Mouse (Mus musculus): ENCODE results near the gene Zbtb6. TPM values are rescaled to one million over a fixed set of nuclear protein-coding genes. Genes with fewer than 3 reads are reported as not detected.

Gene Zbtb6
- polyA plus RNA-seq, 1 experiment from 2014 or later, result 2.4 TPM

- H3K36me3 ChIP-seq, result peaks cover 27% of the 10 kb centered on the region
- H3K27me3 ChIP-seq, result no peaks in the 10 kb centered on the region
- no peaks in the 10 kb centered on the region for H3K9me3 ChIP-seq (replicated peaks)
- H3K4me1 ChIP-seq (replicated peaks), result peaks cover 27% of the 10 kb centered on the region
- H3K4me2 ChIP-seq, result peak overlapping the region; percentile 77
- DNase-seq, result no peak
- peak overlapping the region; percentile 97 for H3K27ac ChIP-seq
- no peak for ATAC-seq (ENCODE audit: low read depth)
- WGBS (ENCODE audit: insufficient replicate concordance), result 28% methylated on average over 7 of the region's 7 CpGs
- peak overlapping the region; percentile 80 for H3K4me3 ChIP-seq (replicated peaks)
- H3K9ac ChIP-seq, result peak overlapping the region; percentile 84
These were observed 11.4 kb downstream of the Zbtb6 start for GRCm38 (mm10) chr2:37431609-37432008.

- WGBS (ENCODE audit: insufficient replicate concordance), result under 1% methylated on average over 38 of the region's 38 CpGs
- ATAC-seq (ENCODE audit: low read depth), result peak; percentile 96
These were observed 12.1 kb downstream of the Zbtb6 start for GRCm38 (mm10) chr2:37430593-37431464.

GRCm38 (mm10) chr2:37423671-37424070 lies 19.3 kb downstream of the Zbtb6 start:
- Histone ChIP-seq H3K27me3 (no peaks in the 10 kb centered on the region), H3K4me2 (peak overlapping the region; percentile 24), H3K36me3 (peaks cover 9% of the 10 kb centered on the region), H3K9ac (no peak overlapping the region), H3K4me1 (replicated peaks) (peaks cover 32% of the 10 kb centered on the region), H3K4me3 (replicated peaks) (no peak overlapping the region), H3K27ac (no peak overlapping the region), H3K9me3 (replicated peaks) (no peaks in the 10 kb centered on the region)
- DNase-seq, result no peak
- ATAC-seq (ENCODE audit: low read depth), result no peak
- WGBS (ENCODE audit: insufficient replicate concordance), result 39% methylated on average over 3 of the region's 3 CpGs

More at GRCm38 (mm10) chr2:37430593-37431464, 12.1 kb downstream of the Zbtb6 start:
- Histone ChIP-seq H3K9ac (peak overlapping the region; percentile 84), H3K4me2 (peak overlapping the region; percentile 77), H3K4me1 (replicated peaks) (peaks cover 27% of the 10 kb centered on the region), H3K4me3 (replicated peaks) (peak overlapping the region; percentile 80), H3K36me3 (peaks cover 19% of the 10 kb centered on the region), H3K9me3 (replicated peaks) (no peaks in the 10 kb centered on the region), H3K27ac (peak overlapping the region; percentile 97), H3K27me3 (no peaks in the 10 kb centered on the region)
- peak; percentile 77 for DNase-seq

GRCm38 (mm10) chr2:37422306-37423304 lies 20.4 kb downstream of the Zbtb6 start, which contains the start of gene Rc3h2:
Gene Rc3h2 (minus strand): TSS chr2:37422903.
- H3K27me3 ChIP-seq, result no peaks in the 10 kb centered on the region
- ATAC-seq (ENCODE audit: low read depth) (peak; percentile 94), DNase-seq (peak; percentile 94)
- peak within 1 kb of the TSS; percentile 96 for H3K9ac ChIP-seq
- H3K9me3 ChIP-seq (replicated peaks), result no peaks in the 10 kb centered on the region
- H3K4me3 ChIP-seq (replicated peaks), result peak within 1 kb of the TSS; percentile 92
- under 1% methylated on average over 72 of the region's 75 CpGs for WGBS (ENCODE audit: insufficient replicate concordance)
- peaks cover 3% of the 10 kb centered on the region for H3K36me3 ChIP-seq
- H3K4me2 ChIP-seq, result peak within 1 kb of the TSS; percentile 89
- H3K4me1 ChIP-seq (replicated peaks), result peaks cover 30% of the 10 kb centered on the region
- peak within 1 kb of the TSS; percentile 95 for H3K27ac ChIP-seq

GRCm38 (mm10) chr2:37421903-37422302 lies 21.1 kb downstream of the Zbtb6 start:
- H3K27me3 ChIP-seq, result no peaks in the 10 kb centered on the region
- peak overlapping the region; percentile 95 for H3K27ac ChIP-seq
- H3K4me1 ChIP-seq (replicated peaks), result peaks cover 30% of the 10 kb centered on the region
- H3K36me3 ChIP-seq, result peaks cover 3% of the 10 kb centered on the region; the same call in 1 of the 2 replicates
- H3K4me2 ChIP-seq, result peak overlapping the region; percentile 89
- peak overlapping the region; percentile 96 for H3K9ac ChIP-seq
- ATAC-seq (ENCODE audit: low read depth), result no peak
- WGBS (ENCODE audit: insufficient replicate concordance), result 10% methylated on average over 3 of the region's 3 CpGs
- H3K9me3 ChIP-seq (replicated peaks), result no peaks in the 10 kb centered on the region
- no peak for DNase-seq
- H3K4me3 ChIP-seq (replicated peaks), result peak overlapping the region; percentile 92

GRCm38 (mm10) chr2:37395539-37395938 lies 47.4 kb downstream of the Zbtb6 start:
- H3K4me2 ChIP-seq, result no peak overlapping the region
- 66% methylated on average over 1 of the region's 1 CpGs for WGBS (ENCODE audit: insufficient replicate concordance)
- no peak overlapping the region for H3K9ac ChIP-seq
- H3K4me3 ChIP-seq (replicated peaks), result no peak overlapping the region
- DNase-seq (no peak), ATAC-seq (ENCODE audit: low read depth) (no peak)
- peaks cover 35% of the 10 kb centered on the region for H3K36me3 ChIP-seq
- H3K27ac ChIP-seq, result no peak overlapping the region
- H3K9me3 ChIP-seq (replicated peaks), result no peaks in the 10 kb centered on the region
- no peaks in the 10 kb centered on the region for H3K4me1 ChIP-seq (replicated peaks)
- no peaks in the 10 kb centered on the region for H3K27me3 ChIP-seq

- no peak for DNase-seq
- 88% methylated on average over 9 of the region's 9 CpGs for WGBS (ENCODE audit: insufficient replicate concordance)
- Histone ChIP-seq H3K9ac (no peak overlapping the region), H3K36me3 (peaks cover 42% of the 10 kb centered on the region), H3K4me1 (replicated peaks) (no peaks in the 10 kb centered on the region), H3K4me2 (no peak overlapping the region), H3K27me3 (no peaks in the 10 kb centered on the region), H3K9me3 (replicated peaks) (no peaks in the 10 kb centered on the region), H3K27ac (no peak overlapping the region), H3K4me3 (replicated peaks) (no peak overlapping the region)
- ATAC-seq (ENCODE audit: low read depth), result no peak
These were observed 60.0 kb downstream of the Zbtb6 start for GRCm38 (mm10) chr2:37382921-37383320.

GRCm38 (mm10) chr2:37380189-37380588 lies 62.8 kb downstream of the Zbtb6 start:
- peaks cover 53% of the 10 kb centered on the region for H3K36me3 ChIP-seq
- no peak overlapping the region for H3K27ac ChIP-seq
- ATAC-seq (ENCODE audit: low read depth) (0 out of 2 replicates have a peak, but pooled peaks have one; percentile 39), DNase-seq (peak; percentile 32)
- no peak overlapping the region for H3K9ac ChIP-seq
- 0 out of 2 replicates have a peak, but pooled peaks cover 5% of the 10 kb centered on the region for H3K4me1 ChIP-seq (replicated peaks)
- H3K9me3 ChIP-seq (replicated peaks), result no peaks in the 10 kb centered on the region
- no peak overlapping the region for H3K4me2 ChIP-seq
- 61% methylated on average over 2 of the region's 2 CpGs for WGBS (ENCODE audit: insufficient replicate concordance)
- H3K4me3 ChIP-seq (replicated peaks), result no peak overlapping the region
- H3K27me3 ChIP-seq, result no peaks in the 10 kb centered on the region

- 26% methylated on average over 1 of the region's 1 CpGs for WGBS (ENCODE audit: insufficient replicate concordance)
- H3K9me3 ChIP-seq (replicated peaks), result no peaks in the 10 kb centered on the region
- H3K27me3 ChIP-seq, result no peaks in the 10 kb centered on the region
- peak; percentile 21 for DNase-seq
- H3K36me3 ChIP-seq, result peaks cover 33% of the 10 kb centered on the region
- H3K4me1 ChIP-seq (replicated peaks), result 0 out of 2 replicates have a peak, but pooled peaks cover 5% of the 10 kb centered on the region
- no peak overlapping the region for H3K4me2 ChIP-seq
- no peak overlapping the region for H3K4me3 ChIP-seq (replicated peaks)
- H3K27ac ChIP-seq, result no peak overlapping the region
- no peak for ATAC-seq (ENCODE audit: low read depth)
- H3K9ac ChIP-seq, result no peak overlapping the region
These were observed 67.0 kb downstream of the Zbtb6 start for GRCm38 (mm10) chr2:37376018-37376417.
